Mouse (Mus musculus): ENCODE measurements around the gene Il31. TPM values are rescaled to one million over a fixed set of nuclear protein-coding genes. Genes with fewer than 3 reads are reported as not detected.
A peak's percentile ranks its signal among the peaks of the same experiment; 100 is the strongest.
"Not testable (repeated sequence)": the region's sequence is repeated elsewhere in the genome, so short reads cannot be mapped to it uniquely, and the experiment has no call there.

The Il31 gene
- total RNA-seq (2021): not detected
- long read RNA-seq, experiment 1: 0 reads
- long read RNA-seq, experiment 2: 0 reads

DNA sequence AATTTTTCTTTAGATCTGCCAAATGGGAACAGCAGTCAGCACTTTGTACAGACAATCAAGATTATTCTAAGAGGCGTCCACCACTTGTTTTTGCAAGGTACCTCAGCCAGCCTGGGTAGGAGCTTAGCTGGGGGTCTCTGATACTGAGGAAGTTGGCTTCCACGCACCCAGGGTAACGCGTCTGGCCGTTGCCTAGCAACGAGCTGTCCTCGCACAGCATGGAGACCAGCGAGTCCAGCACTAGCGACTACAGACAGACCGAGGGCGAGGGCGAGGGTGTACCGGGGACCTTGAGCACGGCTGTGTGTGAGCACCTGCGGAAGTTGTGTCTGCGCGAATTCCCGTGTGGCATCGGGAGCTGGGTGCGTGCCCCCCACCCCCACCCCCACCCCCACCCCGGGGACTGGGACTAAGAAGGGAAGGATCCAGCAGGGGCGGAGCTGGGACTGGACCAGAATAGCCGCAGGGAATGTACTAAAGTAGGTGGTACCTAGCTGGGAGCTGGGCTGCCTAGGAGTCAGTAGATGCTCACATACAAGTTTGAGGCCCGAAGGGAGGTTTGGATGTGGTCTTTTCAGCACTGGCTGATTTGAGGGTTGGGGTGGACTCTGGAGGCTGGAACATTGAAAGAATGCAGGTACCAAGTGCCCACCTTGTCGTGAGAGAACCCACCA, at the start of gene Il31, which contains the start of gene Lrrc43:
Gene Il31 (minus strand): TSS at position 378 of the 674 bp plus-strand sequence.
Gene Lrrc43 (plus strand): TSS at position 194 of the 674 bp plus-strand sequence.
- DNase-seq: no peak

DNA sequence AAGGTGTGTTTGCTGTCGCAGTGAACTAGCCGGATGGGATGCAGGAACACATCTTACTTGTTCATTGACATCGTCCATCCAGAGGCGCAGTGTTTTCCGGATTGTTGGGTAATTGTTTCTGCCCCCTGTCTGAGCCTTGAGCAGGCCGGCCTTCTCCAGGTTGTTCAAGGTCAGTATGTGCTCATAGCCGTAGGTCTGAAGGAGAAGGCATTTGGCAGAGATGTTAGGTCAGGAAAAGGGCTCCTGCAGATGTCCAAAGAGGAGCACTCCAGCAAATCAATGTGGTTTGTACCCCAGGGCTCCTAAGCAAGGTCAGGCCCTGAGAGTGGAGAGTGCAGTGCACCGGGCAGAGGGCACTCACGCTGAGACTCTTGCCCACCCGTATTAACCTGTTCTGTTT, 44.5 kb upstream of the Il31 start:
- no peak for DNase-seq

DNA sequence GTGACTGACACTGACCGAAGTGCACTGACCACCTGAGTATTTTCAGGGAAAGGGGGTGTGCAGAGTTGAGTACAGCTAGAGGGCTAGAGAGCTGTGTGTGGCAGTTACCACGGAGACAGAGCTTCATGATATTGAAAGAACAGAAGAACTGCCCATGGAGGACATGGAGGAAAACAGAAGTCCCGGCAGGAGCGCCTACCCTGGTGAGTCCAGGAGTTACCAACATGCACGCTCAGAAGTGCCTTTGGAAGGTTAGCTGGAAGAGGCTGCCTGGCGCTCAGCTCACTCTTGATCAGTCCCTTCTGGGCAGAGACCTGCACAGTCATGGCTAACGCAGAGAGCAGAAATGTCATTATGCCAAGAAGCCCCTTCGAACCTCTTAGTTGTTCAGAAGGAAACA, 40.8 kb upstream of the Il31 start:
- no peak for DNase-seq

DNA sequence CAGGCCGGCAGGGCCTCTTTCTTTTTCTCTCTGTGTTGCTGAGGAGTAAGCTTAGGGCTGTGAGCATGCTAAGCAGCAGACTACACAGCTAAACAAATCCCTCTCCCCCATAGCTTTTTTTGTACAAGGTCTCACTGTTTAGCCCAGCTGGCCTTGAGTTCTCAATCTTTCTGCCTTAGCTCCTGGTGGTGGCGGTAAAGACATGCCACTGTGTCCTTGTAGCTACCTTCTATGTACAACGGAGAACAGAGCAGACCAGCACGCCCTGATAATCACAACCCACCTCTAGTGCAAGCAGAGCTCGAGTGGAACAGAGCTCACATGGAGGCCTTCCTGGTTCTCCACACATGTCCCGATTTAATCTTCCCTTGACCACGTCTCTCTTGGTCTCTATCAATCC, 39.4 kb upstream of the Il31 start:
- DNase-seq: no peak

DNA sequence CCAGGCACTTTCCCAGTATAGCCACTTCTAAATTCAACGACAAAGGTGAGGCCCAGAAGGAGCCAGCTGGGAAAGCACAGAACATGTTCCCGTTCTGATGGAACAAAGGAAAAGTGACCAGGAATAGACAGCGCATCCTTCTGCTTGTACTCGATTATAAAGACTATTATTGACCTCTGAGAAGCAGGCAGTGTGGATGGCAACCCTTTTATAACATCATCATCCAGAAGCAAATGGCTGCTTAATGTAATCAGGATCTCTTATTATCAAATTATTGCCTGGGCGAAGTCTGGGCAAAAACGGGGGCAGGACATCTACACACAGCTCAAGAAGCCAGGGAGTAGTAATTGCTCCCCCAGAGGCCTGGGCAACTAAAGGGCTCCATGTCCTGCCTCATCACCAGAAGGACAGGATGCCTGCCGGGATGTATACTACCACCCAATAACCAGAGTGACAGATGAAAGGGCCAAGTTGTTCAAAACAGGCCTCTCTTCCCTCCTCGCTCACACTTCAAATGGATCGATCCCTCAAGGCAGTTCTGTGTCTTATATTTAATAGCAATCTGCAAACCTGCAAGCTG, 36.7 kb upstream of the Il31 start:
- DNase-seq: no peak

DNA sequence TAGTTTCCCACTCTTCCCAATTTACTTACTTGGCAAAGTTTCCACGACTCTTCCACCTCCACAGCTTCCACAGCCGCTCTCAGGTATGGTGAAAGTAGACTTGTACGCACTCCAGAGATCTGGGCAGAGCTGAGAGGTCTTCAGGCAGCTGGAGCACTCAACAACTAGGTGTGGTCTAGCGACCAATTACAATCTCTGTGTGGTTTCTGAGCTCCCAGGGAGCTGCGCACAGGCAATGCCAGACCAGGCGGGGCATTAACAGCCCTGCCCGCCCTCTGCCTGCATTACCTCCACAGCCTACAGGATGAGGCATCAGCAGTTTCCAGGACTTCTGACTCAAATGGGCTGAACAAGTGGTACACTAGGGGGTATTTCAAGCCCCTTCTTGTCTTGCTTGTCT, 36.0 kb upstream of the Il31 start, which contains the start of gene Gm49027:
Gene Gm49027 (minus strand): TSS at position 208 of the 400 bp plus-strand sequence.
- no peak for DNase-seq

DNA sequence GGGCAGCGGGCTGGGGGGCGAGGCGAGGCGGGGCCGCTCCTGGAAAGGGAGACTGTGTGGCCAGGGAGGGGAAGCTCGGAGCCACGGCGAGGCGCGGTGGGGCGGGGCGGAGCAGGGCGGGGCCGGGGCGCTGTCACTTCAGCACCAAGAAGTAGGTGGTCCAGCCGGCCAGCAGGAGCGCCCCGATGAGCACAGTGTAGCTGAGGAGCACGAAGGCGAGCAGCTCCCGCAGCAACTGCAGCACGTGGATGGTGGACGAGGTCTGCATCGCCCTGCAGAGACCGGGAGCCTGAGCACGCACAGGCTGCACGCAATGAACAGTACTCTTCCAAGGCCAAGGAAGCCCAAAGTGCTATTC, 35.1 kb upstream of the Il31 start:
- no peak for DNase-seq

DNA sequence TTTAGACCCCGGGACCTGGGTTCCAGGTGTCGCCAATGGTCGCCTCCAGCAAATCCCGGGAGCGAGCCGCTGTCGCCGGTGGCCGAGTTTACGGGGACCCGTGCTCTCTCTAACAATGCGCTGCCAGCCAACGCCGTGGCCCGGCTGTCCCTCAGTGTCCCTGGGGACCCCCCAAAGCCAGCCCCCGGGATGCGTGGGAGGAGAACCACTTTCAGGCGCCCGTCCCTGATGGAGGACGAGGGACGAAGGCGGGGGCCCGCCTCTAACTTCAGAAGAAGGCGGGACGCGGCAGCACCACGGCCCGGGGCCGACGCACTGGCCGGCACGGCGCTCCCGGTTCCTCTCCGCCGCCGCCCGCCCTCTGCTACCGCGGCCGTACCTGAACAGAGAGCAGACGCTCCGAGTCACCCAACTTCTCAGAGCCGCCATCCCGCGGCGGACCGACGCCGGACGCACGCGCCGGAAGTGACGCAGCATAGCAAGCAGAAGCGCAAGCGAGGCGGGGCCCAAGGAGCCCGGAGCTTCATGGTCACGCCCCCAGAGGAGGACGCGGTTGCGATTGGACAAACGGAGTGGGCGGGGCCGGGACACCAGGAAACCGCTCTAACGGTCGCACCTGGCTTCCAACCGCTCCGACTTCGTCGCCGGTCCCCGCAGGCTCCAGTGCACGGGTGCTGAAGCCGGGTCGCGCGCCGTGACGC, 34.6 kb upstream of the Il31 start, which contains the start of gene Diablo:
Gene Diablo (minus strand): TSS at position 485 of the 701 bp plus-strand sequence.
- peak; percentile 99 for DNase-seq

DNA sequence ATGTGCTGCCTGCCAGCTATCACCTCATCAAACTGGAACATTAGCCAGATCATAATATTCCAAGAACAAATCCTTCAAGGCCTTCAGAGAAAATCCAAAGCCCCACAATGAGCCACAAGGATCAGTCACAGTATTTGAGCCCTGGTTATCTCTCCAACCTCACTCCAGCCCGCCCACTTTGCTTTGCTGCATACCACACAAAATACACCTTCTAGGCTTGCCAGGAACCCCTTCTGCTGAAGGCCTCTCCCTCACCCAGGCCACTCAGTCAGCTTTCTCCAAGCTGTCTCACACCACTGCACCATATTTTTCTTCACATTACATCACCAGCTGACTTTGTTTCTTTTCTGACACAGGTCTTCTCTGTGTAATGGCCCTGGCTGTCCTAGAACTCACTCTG, 32.9 kb upstream of the Il31 start:
- DNase-seq: no peak

DNA sequence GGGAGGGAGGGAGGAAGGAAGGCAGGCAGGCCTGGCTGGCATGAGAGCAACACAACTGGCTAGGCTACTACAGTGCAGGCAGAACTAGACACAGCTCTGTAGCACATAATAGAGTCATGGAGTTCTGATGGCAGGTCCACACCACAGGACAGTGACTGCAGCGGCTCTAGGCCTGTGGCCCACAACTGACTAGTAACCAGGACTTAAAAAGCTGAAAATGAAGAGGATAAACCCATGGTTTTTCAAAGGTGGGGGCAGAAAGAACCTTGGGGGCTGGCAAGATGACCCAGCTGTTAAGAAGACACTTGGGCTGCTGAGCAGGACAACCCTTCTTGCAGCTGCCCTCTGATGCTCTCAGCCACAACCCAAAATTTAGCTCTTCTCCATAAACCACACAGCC, 32.3 kb upstream of the Il31 start:
- DNase-seq: no peak

DNA sequence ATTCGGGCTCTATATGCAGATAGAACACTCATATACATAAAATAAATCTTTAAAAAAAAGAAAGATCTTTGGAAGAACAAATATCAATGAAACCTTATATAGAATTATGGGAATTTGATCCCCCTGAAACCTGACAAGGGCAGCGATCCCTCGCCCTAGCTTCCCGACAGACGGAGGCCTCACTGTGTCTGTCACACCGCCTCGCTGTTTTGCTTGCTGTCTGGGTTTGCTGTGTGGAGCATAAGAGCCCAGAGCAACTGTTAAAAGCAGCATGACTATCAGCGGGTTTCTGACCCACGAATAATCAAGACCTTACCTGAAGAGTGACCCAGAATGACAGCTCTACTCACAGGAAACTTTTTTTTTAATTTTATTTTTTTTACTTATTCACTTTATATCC, 31.4 kb upstream of the Il31 start:
- DNase-seq: no peak

DNA sequence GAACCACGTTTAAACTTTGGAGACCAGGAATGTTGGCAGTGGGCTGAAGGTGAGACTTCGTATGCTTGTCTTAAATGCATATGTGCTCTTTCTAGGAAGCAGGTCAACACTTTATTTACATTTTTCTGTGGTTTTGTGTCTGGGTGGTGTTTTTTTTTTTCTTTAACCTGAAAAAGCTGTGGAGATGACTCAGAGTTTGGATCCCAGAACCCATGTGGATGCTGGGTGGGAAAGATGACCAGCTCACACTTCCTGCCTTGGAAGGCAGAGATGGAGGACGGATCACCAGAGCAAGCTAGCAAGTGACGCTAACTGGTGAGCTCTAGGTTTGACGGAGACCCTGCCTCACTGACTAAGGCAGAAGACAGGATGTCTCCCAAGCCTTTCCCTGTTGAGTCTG, 25.6 kb upstream of the Il31 start:
- DNase-seq: no peak

DNA sequence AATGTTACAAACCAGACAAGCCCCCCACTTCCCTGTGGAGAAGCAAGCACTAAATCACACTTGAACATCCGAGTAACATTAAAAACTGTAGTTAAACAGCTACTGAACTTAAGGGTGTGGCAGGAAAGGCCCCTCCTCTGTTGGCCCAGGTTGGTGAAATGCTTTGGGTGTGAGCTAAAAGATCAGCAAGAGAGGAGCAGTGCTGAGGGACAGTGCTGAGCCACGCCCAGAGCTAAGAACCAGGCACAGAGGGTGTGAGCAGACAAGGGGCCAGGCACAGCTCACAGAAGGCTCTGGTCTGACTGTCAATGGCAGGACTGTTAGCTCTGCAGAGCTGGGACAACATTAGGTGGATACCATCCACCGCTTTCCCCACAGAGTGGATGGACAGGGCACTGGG, 22.8 kb upstream of the Il31 start:
- DNase-seq: no peak

DNA sequence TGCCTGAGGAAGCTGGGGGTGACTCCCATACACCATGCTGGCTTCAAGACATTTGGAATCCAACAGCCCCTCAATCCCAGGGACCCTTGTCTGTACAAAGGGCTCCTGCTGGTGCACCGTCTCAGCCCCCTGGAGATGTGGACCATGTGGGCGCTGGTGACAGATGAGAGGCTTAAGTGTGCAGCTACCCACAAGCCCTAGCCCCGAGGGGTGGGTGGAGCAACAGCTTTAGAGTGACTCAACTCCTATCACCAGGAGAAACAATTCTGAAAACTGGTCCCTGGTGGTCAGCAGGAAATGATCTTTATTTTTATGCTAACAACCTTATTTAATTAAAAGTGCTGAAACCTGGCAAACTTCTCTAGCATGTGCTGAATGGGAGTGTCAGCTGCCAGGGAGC, 22.1 kb upstream of the Il31 start:
- not testable (repeated sequence) for DNase-seq

DNA sequence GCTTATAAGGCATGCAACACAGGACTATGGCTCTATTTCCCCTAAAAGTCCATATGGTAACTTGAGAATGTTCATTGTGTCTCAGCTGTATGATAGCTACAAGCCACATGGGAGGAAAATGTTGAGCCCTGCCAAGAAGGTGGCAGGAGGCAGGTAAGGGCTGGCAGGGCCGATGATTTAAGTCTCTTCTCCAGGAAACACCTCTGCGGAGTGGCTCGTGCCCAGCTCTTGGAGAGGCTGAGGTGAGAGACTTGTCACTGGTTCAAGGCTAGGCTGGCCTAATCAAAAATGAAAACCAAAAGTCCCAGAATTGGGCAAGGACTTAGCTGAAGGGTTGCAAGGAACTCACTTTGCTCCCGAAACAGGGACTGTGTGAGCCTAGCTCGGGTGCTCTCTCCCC, 20.9 kb upstream of the Il31 start, which contains the start of gene B3gnt4:
Gene B3gnt4 (plus strand): TSS at position 301 of the 400 bp plus-strand sequence.
- no peak for DNase-seq

DNA sequence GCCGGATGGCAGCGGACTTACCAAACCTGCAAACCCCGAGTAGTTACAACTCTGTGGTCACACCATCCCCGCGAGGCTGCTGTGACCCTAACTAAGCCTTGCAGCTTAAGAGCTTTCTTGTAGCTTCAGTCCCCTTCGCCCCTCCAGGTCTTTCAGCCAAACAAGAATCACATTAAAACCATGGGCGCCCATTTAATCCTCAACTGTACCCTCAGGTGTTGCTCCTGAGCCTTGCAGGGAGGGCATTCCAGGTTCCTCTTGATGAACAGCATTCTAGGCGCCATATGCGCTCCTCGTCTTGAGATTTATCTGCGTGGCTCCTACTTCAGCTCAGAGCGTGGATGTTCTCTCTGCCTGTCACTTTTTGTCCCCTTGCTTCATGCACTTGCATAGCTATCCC, 19.6 kb upstream of the Il31 start:
- DNase-seq: no peak

DNA sequence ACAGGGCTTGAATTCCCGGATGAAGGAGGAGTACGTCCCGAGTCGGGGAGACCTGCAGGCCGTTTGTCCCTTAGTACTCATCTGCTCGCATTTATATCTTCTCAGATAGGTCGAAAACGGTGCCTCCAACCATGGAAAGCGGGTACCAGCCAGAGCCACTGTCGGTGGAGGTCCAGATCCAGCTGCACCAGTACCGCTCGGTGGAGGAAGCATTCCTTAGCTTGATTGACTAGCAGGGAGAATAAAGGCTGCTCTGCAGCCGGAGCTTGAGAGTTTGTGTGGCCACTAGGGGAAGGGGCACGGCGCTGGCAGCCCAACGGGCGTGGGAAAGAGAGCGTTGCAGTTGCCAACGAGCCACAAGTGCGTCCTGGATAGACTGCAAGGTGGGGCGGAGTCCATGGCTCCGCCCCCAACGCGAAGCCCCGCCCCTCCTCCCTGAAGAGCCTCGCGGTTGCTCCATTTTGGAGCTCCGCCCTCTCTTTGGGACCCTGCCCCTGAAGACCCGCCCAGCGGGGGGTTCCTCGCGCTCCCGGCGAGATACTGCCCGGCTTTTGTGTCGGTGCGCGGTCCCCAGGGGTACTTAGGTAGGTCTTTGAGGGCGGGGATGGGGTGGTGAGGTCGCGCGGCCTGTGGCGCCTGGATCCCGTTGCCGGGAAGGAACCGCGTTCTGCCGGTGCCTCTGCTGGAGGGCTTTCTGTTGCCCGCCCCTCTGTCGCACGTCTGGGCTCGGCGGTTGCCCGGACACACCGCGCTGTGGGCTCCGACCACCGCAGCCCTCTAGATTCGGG, 18.8 kb upstream of the Il31 start:
- DNase-seq: peak; percentile 79 to 83

DNA sequence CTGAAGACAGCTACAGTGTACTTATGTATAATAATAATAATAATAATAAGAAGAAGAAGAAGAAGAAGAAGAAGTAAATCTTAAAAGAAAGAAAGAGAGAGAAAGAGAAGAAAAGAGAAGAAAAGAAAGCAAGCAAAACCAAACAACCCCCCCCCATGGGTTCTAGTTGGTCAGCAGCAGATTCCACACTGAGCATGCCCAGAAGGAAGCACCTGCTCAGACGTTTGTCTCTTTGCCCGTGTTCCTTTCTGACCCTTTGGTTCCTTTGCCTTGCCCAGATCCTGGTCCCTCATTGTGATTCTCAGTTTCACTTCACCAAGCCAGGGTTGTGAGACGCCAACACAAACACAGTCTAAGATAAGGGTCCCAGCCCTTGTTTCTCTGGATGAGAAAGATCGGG, 12.7 kb upstream of the Il31 start:
- no peak for DNase-seq

DNA sequence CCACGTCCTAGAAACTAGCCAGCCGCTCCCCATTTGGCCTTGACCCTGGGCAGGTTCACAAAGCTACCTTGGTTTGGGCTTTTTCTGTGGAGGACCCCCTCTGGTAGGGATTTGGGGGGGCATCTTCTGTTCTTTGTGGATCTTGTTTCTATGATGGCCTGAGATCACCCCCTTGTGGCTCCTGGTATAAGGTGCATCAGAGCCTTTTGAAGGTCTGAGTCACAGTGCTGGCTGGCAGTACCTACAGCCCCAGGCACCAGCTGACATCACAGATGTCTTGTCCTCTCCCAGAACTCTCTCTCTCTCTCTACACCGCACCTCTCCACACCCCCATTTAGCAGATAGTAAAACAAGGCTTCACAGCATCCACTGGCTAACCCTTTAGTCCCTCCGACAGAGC, 10.4 kb upstream of the Il31 start:
- peak; percentile 26 to 30 for DNase-seq

DNA sequence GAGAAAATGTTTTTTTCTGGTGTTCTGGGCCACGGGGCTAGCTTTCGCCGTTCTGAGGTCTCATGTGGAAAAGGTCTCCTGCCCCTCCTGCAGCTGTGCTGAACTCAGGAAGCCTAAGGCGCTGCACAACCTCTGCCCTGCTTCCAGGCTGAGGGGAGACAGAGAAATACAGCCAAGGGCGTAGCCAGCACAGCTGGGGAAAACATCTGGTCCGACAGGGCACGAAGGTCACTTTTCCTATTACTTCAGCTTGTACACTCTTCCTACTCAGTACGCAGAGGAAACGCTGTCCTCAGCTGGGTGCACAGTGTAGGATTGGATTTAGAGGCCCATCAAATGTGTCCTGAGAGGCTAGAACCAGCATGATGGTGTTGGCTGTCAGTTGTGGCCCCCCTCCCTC, 646 bp upstream of the Il31 start:
- peak; percentile 57 to 80 for DNase-seq

DNA sequence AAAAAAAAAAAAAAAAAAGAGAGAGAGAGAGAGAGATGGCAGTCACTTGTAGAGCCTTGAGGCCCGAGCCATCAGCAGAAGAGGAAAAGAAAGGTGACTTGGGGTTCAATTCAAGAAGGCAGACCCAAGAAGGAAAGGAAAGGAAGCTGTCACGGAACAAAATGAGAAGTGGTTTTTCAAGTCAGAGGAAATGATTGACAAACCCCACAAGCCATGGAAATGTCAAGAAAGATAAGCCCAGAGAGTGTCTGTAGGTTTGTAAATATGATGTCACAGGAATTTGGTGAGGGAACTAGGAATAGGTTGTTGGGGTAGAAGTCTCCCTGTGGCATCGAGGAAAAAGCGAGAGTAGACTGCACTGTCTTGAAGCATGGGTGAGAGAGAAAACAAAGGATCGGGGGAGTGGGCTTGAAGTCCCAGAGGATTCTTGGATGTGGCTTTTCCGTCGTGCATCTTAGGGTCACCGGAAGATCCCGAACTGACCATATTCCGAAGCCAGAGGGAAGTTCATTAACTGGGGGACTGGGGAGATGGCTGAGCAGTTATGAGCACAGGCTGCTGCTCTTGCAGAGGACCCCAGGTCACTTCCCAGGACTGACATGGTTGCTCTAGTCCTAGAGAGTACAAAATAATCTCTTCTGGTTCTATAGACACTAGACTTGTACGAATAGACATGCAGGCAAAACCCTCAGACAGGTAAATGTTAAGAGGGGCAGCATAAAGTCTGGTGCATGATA, 1.5 kb downstream of the Il31 start:
- DNase-seq: no peak

DNA sequence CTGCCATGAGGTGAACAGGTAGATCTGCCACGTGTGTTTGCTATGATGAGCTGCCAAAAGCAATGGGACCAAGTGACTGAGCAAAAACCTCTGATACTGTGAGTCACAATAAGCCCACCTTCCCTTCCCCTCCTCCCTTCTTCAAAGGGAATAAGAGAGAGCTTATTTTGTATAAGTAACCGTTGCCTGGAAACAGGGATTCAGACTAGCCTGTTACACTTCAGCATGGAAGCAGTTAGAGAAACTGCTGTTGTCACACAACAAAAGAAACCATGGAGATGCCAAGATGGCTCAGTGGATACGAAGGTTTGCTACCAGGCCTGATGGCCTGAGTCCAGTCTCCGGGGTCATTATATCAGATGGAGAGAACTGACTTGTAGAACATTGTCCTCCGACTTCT, 15.5 kb downstream of the Il31 start:
- DNase-seq: no peak
